Mouse (Mus musculus) ovary, postnatal 36 days (tissue): ENCODE data around the gene Unc45a.
A peak's percentile ranks its signal among the peaks of the same experiment; 100 is the strongest.
"Not testable (repeated sequence)": the region's sequence is repeated elsewhere in the genome, so short reads cannot be mapped to it uniquely, and the experiment has no call there.

Experiments used
- DNase-seq: peaks from one replicate; pipeline ENCODE4 v3.0.0; 2022; ENCODE audit warnings: low spot score, mixed read lengths

Unc45a gene

GRCm38 (mm10) chr7:80325292-80325868 lies 15.4 kb downstream of the Unc45a start:
- no peak for DNase-seq

- DNase-seq = not testable (repeated sequence)
Measured at GRCm38 (mm10) chr7:80324816-80325119, 16.0 kb downstream of the Unc45a start.

GRCm38 (mm10) chr7:80324043-80324815 lies 16.6 kb downstream of the Unc45a start, which contains the start of gene Rccd1:
Gene Rccd1, minus strand, starts transcription at chr7:80324454.
- DNase-seq = peak; percentile 92

GRCm38 (mm10) chr7:80323336-80323735 lies 17.5 kb downstream of the Unc45a start:
- no peak for DNase-seq

GRCm38 (mm10) chr7:80319846-80320496 lies 20.8 kb downstream of the Unc45a start:
- no peak for DNase-seq

- no peak for DNase-seq
Measured at GRCm38 (mm10) chr7:80318670-80319069, 22.1 kb downstream of the Unc45a start.

- DNase-seq = no peak
Measured at GRCm38 (mm10) chr7:80317439-80318115, 23.2 kb downstream of the Unc45a start.

- no peak for DNase-seq
Measured at GRCm38 (mm10) chr7:80315733-80316132, 25.1 kb downstream of the Unc45a start.

GRCm38 (mm10) chr7:80310771-80311170 lies 30.0 kb downstream of the Unc45a start:
- no peak for DNase-seq

- no peak for DNase-seq
Measured at GRCm38 (mm10) chr7:80307766-80308165, 33.0 kb downstream of the Unc45a start.

GRCm38 (mm10) chr7:80301522-80301921 lies 39.3 kb downstream of the Unc45a start:
- DNase-seq = no peak

GRCm38 (mm10) chr7:80299568-80299967 lies 41.2 kb downstream of the Unc45a start:
- DNase-seq = no peak

- DNase-seq = no peak
Measured at GRCm38 (mm10) chr7:80298754-80299153, 42.1 kb downstream of the Unc45a start.

GRCm38 (mm10) chr7:80297041-80297440 lies 43.8 kb downstream of the Unc45a start:
- DNase-seq = no peak

- DNase-seq = no peak
Measured at GRCm38 (mm10) chr7:80296462-80296861, 44.3 kb downstream of the Unc45a start.

- no peak for DNase-seq
Measured at GRCm38 (mm10) chr7:80294764-80295648, 45.8 kb downstream of the Unc45a start.

GRCm38 (mm10) chr7:80294062-80294763 lies 46.6 kb downstream of the Unc45a start, which contains the start of gene Prc1:
Gene Prc1, plus strand, starts transcription at chr7:80294450.
- DNase-seq = peak; percentile 98

GRCm38 (mm10) chr7:80287736-80288135 lies 53.1 kb downstream of the Unc45a start:
- no peak for DNase-seq

GRCm38 (mm10) chr7:80285725-80286124 lies 55.1 kb downstream of the Unc45a start:
- DNase-seq = no peak

GRCm38 (mm10) chr7:80284391-80284790 lies 56.4 kb downstream of the Unc45a start:
- DNase-seq = no peak
